20 mouse cellular contexts compared by ENCODE assay signal in genomic region chr13:69279647-69280046, GRCm38 (mm10).
DNase-seq lines count a peak whose midpoint lies in the region; ATAC-seq and TF ChIP-seq lines count a peak whose summit lies in the region.
"Had no signal": no experiment of that assay in that cellular context is flagged by ENCODE, and none has a peak within 500 bp of the region (broad histone marks: within the 10 kb centered on the region; RNA-seq: fewer than 3 reads in every experiment).

No protein-coding gene starts in this region.

- H3K27ac ChIP-seq in hindbrain, postnatal 0 days, result no peak overlapping the region
- H3K27ac ChIP-seq in hindbrain, embryonic 10.5 days, result no peak overlapping the region
- no peak overlapping the region for H3K27ac ChIP-seq in neural tube, embryonic 13.5 days (replicated peaks)
- no peak overlapping the region for H3K27ac ChIP-seq in neural tube, embryonic 14.5 days (ENCODE audit: low read depth, low read length)
- H3K27ac ChIP-seq in kidney, embryonic 16.5 days (ENCODE audit: low read length), result no peak overlapping the region
- H3K27ac ChIP-seq: embryonic facial prominence, embryonic 10.5 days; embryonic facial prominence, embryonic 12.5 days; forebrain, embryonic 13.5 days; forebrain, embryonic 15.5 days had no signal

- DNase-seq in hindbrain, postnatal 0 days (ENCODE audit: low spot score), result peak; percentile 2
- no peak for DNase-seq in hindbrain, embryonic 10.5 days (ENCODE audit: low spot score)
- DNase-seq in neural tube, embryonic 10.5 days (ENCODE audit: extremely low spot score, low spot score), result no peak
- no peak for DNase-seq in thymus, postnatal 25 days
- DNase-seq: adrenal gland, adult 8-10 months; adrenal gland, postnatal 14 days; adrenal gland, postnatal 36 days; cerebellum, adult 11-12 months; cerebellum, adult 2 months; cerebellum, adult 9-10 months; cerebellum, postnatal 25 days had no signal

- H3K9me3 ChIP-seq in hindbrain, postnatal 0 days (ENCODE audit: low read length), result no peaks in the 10 kb centered on the region
- H3K9me3 ChIP-seq in hindbrain, embryonic 10.5 days, result peaks cover 7% of the 10 kb centered on the region
- H3K9me3 ChIP-seq in neural tube, embryonic 13.5 days, result no peaks in the 10 kb centered on the region
- no peaks in the 10 kb centered on the region for H3K9me3 ChIP-seq in neural tube, embryonic 14.5 days (ENCODE audit: control insufficient read depth, low read length)
- H3K9me3 ChIP-seq in kidney, embryonic 16.5 days (ENCODE audit: low read length), result no peaks in the 10 kb centered on the region
- H3K9me3 ChIP-seq: embryonic facial prominence, embryonic 12.5 days; forebrain, embryonic 13.5 days; forebrain, embryonic 15.5 days had no signal

- H3K4me2 ChIP-seq in hindbrain, postnatal 0 days (ENCODE audit: low read depth, low read length), result no peak overlapping the region
- H3K4me2 ChIP-seq in neural tube, embryonic 13.5 days, result no peak overlapping the region
- no peak overlapping the region for H3K4me2 ChIP-seq in neural tube, embryonic 14.5 days (ENCODE audit: low read depth, low read length)
- no peak overlapping the region for H3K4me2 ChIP-seq in kidney, embryonic 16.5 days (replicated peaks; ENCODE audit: low read depth, low read length)
- H3K4me2 ChIP-seq: embryonic facial prominence, embryonic 12.5 days; forebrain, embryonic 13.5 days; forebrain, embryonic 15.5 days had no signal

- no peak overlapping the region for H3K4me3 ChIP-seq in hindbrain, postnatal 0 days (ENCODE audit: low read length)
- no peak overlapping the region for H3K4me3 ChIP-seq in hindbrain, embryonic 10.5 days
- H3K4me3 ChIP-seq in neural tube, embryonic 13.5 days, result no peak overlapping the region
- no peak overlapping the region for H3K4me3 ChIP-seq in neural tube, embryonic 14.5 days (ENCODE audit: low read depth, low read length)
- H3K4me3 ChIP-seq in kidney, embryonic 16.5 days (ENCODE audit: low read length), result no peak overlapping the region
- H3K4me3 ChIP-seq: embryonic facial prominence, embryonic 10.5 days; embryonic facial prominence, embryonic 12.5 days; forebrain, embryonic 13.5 days; forebrain, embryonic 15.5 days had no signal

- H3K36me3 ChIP-seq in hindbrain, postnatal 0 days (ENCODE audit: insufficient read depth, low read length), result no peaks in the 10 kb centered on the region
- H3K36me3 ChIP-seq in hindbrain, embryonic 10.5 days, result no peaks in the 10 kb centered on the region
- no peaks in the 10 kb centered on the region for H3K36me3 ChIP-seq in neural tube, embryonic 13.5 days
- H3K36me3 ChIP-seq in neural tube, embryonic 14.5 days (ENCODE audit: control insufficient read depth, insufficient read depth, low read length), result no peaks in the 10 kb centered on the region
- no peaks in the 10 kb centered on the region for H3K36me3 ChIP-seq in kidney, embryonic 16.5 days (ENCODE audit: insufficient read depth, low read length)
- H3K36me3 ChIP-seq: embryonic facial prominence, embryonic 10.5 days; embryonic facial prominence, embryonic 12.5 days; forebrain, embryonic 15.5 days had no signal

- no peaks in the 10 kb centered on the region for H3K27me3 ChIP-seq in hindbrain, postnatal 0 days (ENCODE audit: insufficient read depth, low read length)
- H3K27me3 ChIP-seq in hindbrain, embryonic 10.5 days (ENCODE audit: insufficient read depth, poor library complexity, severe bottlenecking), result no peaks in the 10 kb centered on the region
- H3K27me3 ChIP-seq in neural tube, embryonic 13.5 days, result no peaks in the 10 kb centered on the region
- no peaks in the 10 kb centered on the region for H3K27me3 ChIP-seq in neural tube, embryonic 14.5 days (ENCODE audit: control insufficient read depth, insufficient read depth, low read length)
- no peaks in the 10 kb centered on the region for H3K27me3 ChIP-seq in kidney, embryonic 16.5 days (ENCODE audit: insufficient read depth, low read length)
- H3K27me3 ChIP-seq: embryonic facial prominence, embryonic 12.5 days; forebrain, embryonic 13.5 days; forebrain, embryonic 15.5 days; Patski had no signal

- 77% methylated on average over 8 of the region's 8 CpGs for WGBS in hindbrain, postnatal 0 days
- WGBS in hindbrain, embryonic 10.5 days, result 87% methylated on average over 8 of the region's 8 CpGs
- 70% methylated on average over 8 of the region's 8 CpGs for WGBS in neural tube, embryonic 13.5 days
- WGBS in neural tube, embryonic 14.5 days, result 58% methylated on average over 8 of the region's 8 CpGs
- WGBS in kidney, embryonic 16.5 days, result 86% methylated on average over 8 of the region's 8 CpGs

- H3K9ac ChIP-seq in hindbrain, postnatal 0 days (replicated peaks; ENCODE audit: low read length), result no peak overlapping the region
- H3K9ac ChIP-seq in neural tube, embryonic 13.5 days, result no peak overlapping the region
- H3K9ac ChIP-seq in neural tube, embryonic 14.5 days (replicated peaks; ENCODE audit: low read depth, low read length), result no peak overlapping the region
- H3K9ac ChIP-seq in kidney, embryonic 16.5 days (replicated peaks; ENCODE audit: low read length), result no peak overlapping the region
- H3K9ac ChIP-seq: embryonic facial prominence, embryonic 12.5 days; forebrain, embryonic 13.5 days; forebrain, embryonic 15.5 days had no signal

- no peaks in the 10 kb centered on the region for H3K4me1 ChIP-seq in hindbrain, postnatal 0 days (ENCODE audit: insufficient read depth, low read length)
- no peaks in the 10 kb centered on the region for H3K4me1 ChIP-seq in hindbrain, embryonic 10.5 days (replicated peaks)
- peaks cover 2% of the 10 kb centered on the region; the same call in 1 of the 2 replicates for H3K4me1 ChIP-seq in neural tube, embryonic 13.5 days (replicated peaks)
- 0 out of 2 replicates have a peak, but pooled peaks cover 3% of the 10 kb centered on the region for H3K4me1 ChIP-seq in neural tube, embryonic 14.5 days (ENCODE audit: control insufficient read depth, insufficient read depth, low read length)
- no peaks in the 10 kb centered on the region for H3K4me1 ChIP-seq in kidney, embryonic 16.5 days (ENCODE audit: insufficient read depth, low read length)
- H3K4me1 ChIP-seq: embryonic facial prominence, embryonic 10.5 days; embryonic facial prominence, embryonic 12.5 days; forebrain, embryonic 13.5 days; forebrain, embryonic 15.5 days had no signal

- ATAC-seq in hindbrain, postnatal 0 days, result no peak
- ATAC-seq in neural tube, embryonic 13.5 days (ENCODE audit: low read depth), result peak; percentile 63
- ATAC-seq in neural tube, embryonic 14.5 days (ENCODE audit: low read depth), result peak; percentile 28; the same call in 1 of the 2 replicates
- no peak for ATAC-seq in kidney, embryonic 16.5 days (ENCODE audit: low FRiP score, low TSS enrichment)
- ATAC-seq: activated CD4-positive, CD25-positive, alpha-beta regulatory T cell, adult 4 months; forebrain, embryonic 13.5 days; forebrain, embryonic 15.5 days; Patski had no signal

- no peak for TF ChIP-seq CTCF in hindbrain, postnatal 0 days (IDR thresholded peaks at IDR 0.05; ENCODE audit: low read depth)

Comparison
In these comparisons a context has a peak if more than half of its experiments do, and no peak if none do; other contexts are left out.
1. ATAC-seq: peak in neural tube, embryonic 13.5 days (single experiment) and neural tube, embryonic 14.5 days (single experiment); none in hindbrain, postnatal 0 days (single experiment) and kidney, embryonic 16.5 days (single experiment).